Mouse (Mus musculus): ENCODE measurements around the gene Cabcoco1. TPM values are rescaled to one million over a fixed set of nuclear protein-coding genes. Genes with fewer than 3 reads are reported as not detected.
A peak's percentile ranks its signal among the peaks of the same experiment; 100 is the strongest.

Gene Cabcoco1
- polyA plus RNA-seq, 1 experiment, result 0.51 TPM

- Histone ChIP-seq H3K4me1 (ENCODE audit: control insufficient read depth, insufficient read depth, low read length) (no peaks in the 10 kb centered on the region), H3K4me3 (ENCODE audit: insufficient read depth, low read length) (no peak overlapping the region), H3K27ac (ENCODE audit: insufficient read depth, low read length) (no peak overlapping the region)
- TF ChIP-seq CTCF (IDR thresholded peaks at IDR 0.05; ENCODE audit: borderline replicate concordance, insufficient read depth, low read length) (no peak), POLR2A (IDR thresholded peaks at IDR 0.05; ENCODE audit: low read depth, low read length) (no peak)
These were observed 75.9 kb downstream of the Cabcoco1 start for GRCm38 (mm10) chr10:68465737-68466327.

DNA sequence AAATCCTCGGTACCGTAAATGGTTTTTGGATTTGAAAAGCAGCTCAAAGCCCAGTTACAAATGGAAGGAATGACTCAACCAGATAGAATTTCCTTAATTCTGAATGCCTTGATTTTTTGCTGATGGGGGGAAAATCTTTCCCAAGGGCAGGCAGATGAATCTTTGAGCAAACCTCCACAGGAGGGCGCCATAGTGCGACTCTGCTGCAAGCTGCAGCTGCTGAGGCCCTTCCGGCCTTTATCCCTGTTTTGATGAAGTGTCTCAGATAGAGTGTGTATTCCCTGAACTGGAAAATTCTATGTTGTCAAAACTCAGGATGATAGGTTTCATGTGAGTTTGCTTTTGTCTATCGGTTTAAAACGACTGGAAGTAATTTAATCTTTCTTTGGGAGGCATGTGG, 76.8 kb downstream of the Cabcoco1 start:
- H3K27ac ChIP-seq (ENCODE audit: insufficient read depth, low read length), result no peak overlapping the region
- no peak overlapping the region for H3K4me3 ChIP-seq (ENCODE audit: insufficient read depth, low read length)
- H3K4me1 ChIP-seq (ENCODE audit: control insufficient read depth, insufficient read depth, low read length), result no peaks in the 10 kb centered on the region
- peak; percentile 62 for TF ChIP-seq CTCF (IDR thresholded peaks at IDR 0.05; ENCODE audit: borderline replicate concordance, insufficient read depth, low read length)
- TF ChIP-seq POLR2A (IDR thresholded peaks at IDR 0.05; ENCODE audit: low read depth, low read length), result no peak

DNA sequence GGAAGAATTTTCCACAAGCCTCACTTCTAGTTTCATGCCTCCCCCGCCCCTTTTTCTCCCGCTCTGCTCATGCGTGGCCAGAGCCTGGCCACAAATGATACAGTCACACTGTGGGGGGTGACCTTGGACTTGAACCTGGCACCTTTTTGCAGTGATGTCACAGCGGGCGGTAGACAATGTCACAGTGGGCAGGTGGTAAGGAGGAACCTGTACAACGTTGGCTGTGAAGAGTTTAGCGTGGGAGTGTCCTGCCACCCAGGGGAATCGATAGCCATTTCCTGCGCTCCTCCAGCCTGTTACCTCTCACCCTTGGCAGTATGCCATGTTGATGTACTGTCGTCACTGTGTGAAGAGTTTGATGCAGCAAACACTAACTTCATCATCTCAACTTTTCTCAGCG, 81.9 kb downstream of the Cabcoco1 start:
- TF ChIP-seq POLR2A (IDR thresholded peaks at IDR 0.05; ENCODE audit: low read depth, low read length) (no peak), CTCF (IDR thresholded peaks at IDR 0.05; ENCODE audit: borderline replicate concordance, insufficient read depth, low read length) (no peak)

DNA sequence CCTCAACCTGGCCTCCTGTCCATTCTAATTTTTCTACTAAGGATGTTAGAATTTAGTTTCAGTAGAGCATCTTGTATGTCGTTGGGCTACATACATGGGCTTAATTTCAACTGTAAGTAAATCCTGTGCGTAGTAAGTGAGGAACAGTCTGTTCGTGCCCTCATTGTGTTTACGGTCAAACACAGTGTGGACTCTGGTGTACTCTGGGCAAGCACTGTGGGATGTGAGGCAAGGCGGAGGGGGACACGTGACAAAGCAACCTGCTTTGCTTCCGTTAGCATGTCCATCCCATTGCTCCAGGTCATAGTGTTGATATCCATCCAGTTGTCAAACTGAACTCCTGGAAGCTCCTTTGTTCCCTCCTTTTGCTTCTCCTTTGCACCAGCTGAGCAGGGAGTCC, 84.7 kb downstream of the Cabcoco1 start:
- TF ChIP-seq POLR2A (IDR thresholded peaks at IDR 0.05; ENCODE audit: low read depth, low read length), result no peak
- TF ChIP-seq CTCF (IDR thresholded peaks at IDR 0.05; ENCODE audit: borderline replicate concordance, insufficient read depth, low read length), result no peak
- no peak overlapping the region for H3K27ac ChIP-seq (ENCODE audit: insufficient read depth, low read length)
- H3K4me1 ChIP-seq (ENCODE audit: control insufficient read depth, insufficient read depth, low read length), result no peaks in the 10 kb centered on the region
- no peak overlapping the region for H3K4me3 ChIP-seq (ENCODE audit: insufficient read depth, low read length)

More for the DNA sequence above, 81.9 kb downstream of the Cabcoco1 start:
- Histone ChIP-seq H3K4me3 (ENCODE audit: insufficient read depth, low read length) (no peak overlapping the region), H3K27ac (ENCODE audit: insufficient read depth, low read length) (no peak overlapping the region), H3K4me1 (ENCODE audit: control insufficient read depth, insufficient read depth, low read length) (no peaks in the 10 kb centered on the region)

GRCm38 (mm10) chr10:68454541-68454940, 87.2 kb downstream of the Cabcoco1 start:
- Histone ChIP-seq H3K27ac (ENCODE audit: insufficient read depth, low read length) (no peak overlapping the region), H3K4me1 (ENCODE audit: control insufficient read depth, insufficient read depth, low read length) (no peaks in the 10 kb centered on the region), H3K4me3 (ENCODE audit: insufficient read depth, low read length) (no peak overlapping the region)
- no peak for TF ChIP-seq POLR2A (IDR thresholded peaks at IDR 0.05; ENCODE audit: low read depth, low read length)
- TF ChIP-seq CTCF (IDR thresholded peaks at IDR 0.05; ENCODE audit: borderline replicate concordance, insufficient read depth, low read length), result no peak

GRCm38 (mm10) chr10:68446797-68447125, 94.9 kb downstream of the Cabcoco1 start:
- H3K4me3 ChIP-seq (ENCODE audit: insufficient read depth, low read length), result no peak overlapping the region
- H3K4me1 ChIP-seq (ENCODE audit: control insufficient read depth, insufficient read depth, low read length), result peaks cover 17% of the 10 kb centered on the region
- TF ChIP-seq POLR2A (IDR thresholded peaks at IDR 0.05; ENCODE audit: low read depth, low read length) (peak; percentile 24; the same call in 1 of the 2 replicates), CTCF (IDR thresholded peaks at IDR 0.05; ENCODE audit: borderline replicate concordance, insufficient read depth, low read length) (no peak)
- peak overlapping the region; percentile 99 for H3K27ac ChIP-seq (ENCODE audit: insufficient read depth, low read length)

DNA sequence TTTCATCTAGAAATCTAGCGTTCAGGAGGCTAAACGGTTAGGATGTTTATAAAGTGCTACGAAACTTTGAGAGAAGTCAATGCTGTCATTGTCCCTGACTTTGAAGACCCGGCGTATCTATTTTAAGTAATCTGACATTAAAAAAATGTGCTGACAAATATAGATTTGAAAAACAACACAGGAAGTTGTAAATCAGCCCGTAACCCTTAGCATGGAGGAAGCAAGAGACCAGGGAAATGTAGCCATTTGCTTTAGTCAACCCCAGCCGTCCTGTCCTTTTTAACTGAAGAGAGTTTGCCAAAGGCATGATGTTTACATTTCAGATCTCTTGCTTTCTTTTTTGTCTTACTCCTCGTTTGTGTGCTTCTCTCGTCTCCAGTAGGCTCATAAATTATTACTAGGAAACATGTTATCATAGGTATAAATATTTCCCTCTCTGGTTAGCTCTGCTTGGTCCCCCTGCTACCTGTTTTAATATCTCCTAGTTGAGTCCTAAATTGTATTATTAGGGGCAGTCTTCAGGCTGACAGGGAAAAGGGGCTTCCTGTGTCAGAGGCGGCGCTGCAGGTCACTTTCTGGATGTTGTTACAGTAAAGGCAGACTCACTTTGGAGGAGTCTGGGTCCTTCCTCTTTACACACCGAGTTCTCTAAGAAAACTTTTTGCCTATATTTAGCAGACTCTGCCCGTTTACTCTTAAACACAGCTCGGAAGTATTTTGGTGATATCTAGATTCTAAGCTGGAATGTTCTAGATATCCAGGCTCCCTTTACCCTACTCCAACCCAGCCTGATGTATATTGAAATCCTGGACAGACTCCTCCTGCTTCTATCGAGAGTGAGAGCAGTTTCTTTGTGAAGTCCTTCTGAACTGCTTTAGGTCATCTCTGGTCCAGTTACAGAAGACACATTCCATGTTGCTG, 95.6 kb downstream of the Cabcoco1 start:
- H3K4me1 ChIP-seq (ENCODE audit: control insufficient read depth, insufficient read depth, low read length), result peaks cover 17% of the 10 kb centered on the region
- no peak for TF ChIP-seq POLR2A (IDR thresholded peaks at IDR 0.05; ENCODE audit: low read depth, low read length)
- no peak for TF ChIP-seq CTCF (IDR thresholded peaks at IDR 0.05; ENCODE audit: borderline replicate concordance, insufficient read depth, low read length)

GRCm38 (mm10) chr10:68445244-68445811, 96.4 kb downstream of the Cabcoco1 start:
- Histone ChIP-seq H3K27ac (ENCODE audit: insufficient read depth, low read length) (peak overlapping the region; percentile 99), H3K4me3 (ENCODE audit: insufficient read depth, low read length) (no peak overlapping the region), H3K4me1 (ENCODE audit: control insufficient read depth, insufficient read depth, low read length) (peaks cover 17% of the 10 kb centered on the region)
- TF ChIP-seq CTCF (IDR thresholded peaks at IDR 0.05; ENCODE audit: borderline replicate concordance, insufficient read depth, low read length) (no peak), POLR2A (IDR thresholded peaks at IDR 0.05; ENCODE audit: low read depth, low read length) (no peak)

More for the DNA sequence above, 95.6 kb downstream of the Cabcoco1 start:
- H3K27ac ChIP-seq (ENCODE audit: insufficient read depth, low read length), result peak overlapping the region; percentile 99
- H3K4me3 ChIP-seq (ENCODE audit: insufficient read depth, low read length), result no peak overlapping the region

GRCm38 (mm10) chr10:68444361-68445114, 97.2 kb downstream of the Cabcoco1 start:
- peaks cover 17% of the 10 kb centered on the region for H3K4me1 ChIP-seq (ENCODE audit: control insufficient read depth, insufficient read depth, low read length)
- H3K4me3 ChIP-seq (ENCODE audit: insufficient read depth, low read length), result no peak overlapping the region
- TF ChIP-seq POLR2A (IDR thresholded peaks at IDR 0.05; ENCODE audit: low read depth, low read length), result no peak
- TF ChIP-seq CTCF (IDR thresholded peaks at IDR 0.05; ENCODE audit: borderline replicate concordance, insufficient read depth, low read length), result no peak
- H3K27ac ChIP-seq (ENCODE audit: insufficient read depth, low read length), result no peak overlapping the region
